Mouse (Mus musculus) embryonic facial prominence, embryonic 14.5 days (tissue): ENCODE data around the gene Pard3. TPM values are rescaled to one million over a fixed set of nuclear protein-coding genes. Genes with fewer than 3 reads are reported as not detected.

Experiments used
- ATAC-seq: fragments of 200-750 bp; cut with Nextera tagmentation; 2 replicates; pipeline ENCODE4 v1.8.0; 2017; ENCODE audit warnings: low read depth, moderate number of reproducible peaks, moderate TSS enrichment
- DNase-seq: peaks from one replicate; pipeline ENCODE4 v3.0.0-alpha.2; 2015; ENCODE audit warnings: low spot score
- H3K27ac ChIP-seq: fragments of 300-500 bp; sonication (generic); replicated peaks from 2 replicates; pipeline ENCODE4 v1.5.1; 2014; ENCODE audit warnings: low read depth, mild to moderate bottlenecking, low read length, moderate library complexity
- H3K27me3 ChIP-seq: fragments of 300-500 bp; sonication (generic); replicated peaks from 2 replicates; pipeline ENCODE4 v1.6.1; 2014; ENCODE audit warnings: low read length; ENCODE audit not compliant: control insufficient read depth, insufficient read depth
- H3K36me3 ChIP-seq: fragments of 300-500 bp; sonication (generic); 2 replicates; pipeline ENCODE4 v1.6.1; 2014; ENCODE audit warnings: low read length, mixed read lengths; ENCODE audit not compliant: control insufficient read depth, insufficient read depth
- H3K4me1 ChIP-seq: fragments of 300-500 bp; sonication (generic); 2 replicates; pipeline ENCODE4 v1.6.1; 2014; ENCODE audit warnings: antibody characterized with exemption, low read length; ENCODE audit not compliant: control insufficient read depth, insufficient read depth
- H3K4me2 ChIP-seq: fragments of 300-500 bp; sonication (generic); 2 replicates; pipeline ENCODE4 v1.6.1; 2014; ENCODE audit warnings: low read depth, mild to moderate bottlenecking, low read length, moderate library complexity, mixed read lengths
- H3K4me3 ChIP-seq: fragments of 300-500 bp; sonication (generic); 2 replicates; pipeline ENCODE4 v1.5.1; 2014; ENCODE audit warnings: low read depth, mild to moderate bottlenecking, low read length
- H3K9ac ChIP-seq: fragments of 300-500 bp; sonication (generic); 2 replicates; pipeline ENCODE4 v1.6.1; 2014; ENCODE audit warnings: low read depth, mild to moderate bottlenecking, low read length, moderate library complexity, mixed read lengths
- H3K9me3 ChIP-seq: fragments of 300-500 bp; sonication (generic); 2 replicates; pipeline ENCODE4 v1.6.1; 2016; ENCODE audit warnings: low read length; ENCODE audit not compliant: control insufficient read depth
- WGBS: fragments of 180-500 bp; shearing (Covaris S2); extraction: QIAGEN DNeasy Blood & Tissue Kit; methylation state at CpG from one replicate; pipeline ENCODE4 v1.1.7; 2014; 5-methylcytosine and 5-hydroxymethylcytosine counted together
- polyA plus RNA-seq: library from polyadenylated mRNA; unstranded; fragments of >200 nt; fragmentation: Nextera tagmentation; extraction: Ambion mirVana; gene quantifications from 2 replicates; pipeline ENCODE4 v1.2.1, GENCODE M21; 2014

Gene Pard3
- polyA plus RNA-seq, 1 experiment from 2014 or later: 35.4 TPM

- Histone ChIP-seq H3K4me1 (no peaks in the 10 kb centered on the region), H3K9ac (no peak overlapping the region), H3K36me3 (peaks cover 10% of the 10 kb centered on the region; the same call in 1 of the 2 replicates), H3K9me3 (no peaks in the 10 kb centered on the region), H3K27ac (no peak overlapping the region), H3K27me3 (no peaks in the 10 kb centered on the region), H3K4me2 (no peak overlapping the region), H3K4me3 (no peak overlapping the region)
- WGBS: 89% methylated on average over 6 of the region's 6 CpGs
- DNase-seq: no peak
- no peak for ATAC-seq
Observed at GRCm38 (mm10) chr8:127452364-127452763, 388.7 kb downstream of the Pard3 start.

DNA sequence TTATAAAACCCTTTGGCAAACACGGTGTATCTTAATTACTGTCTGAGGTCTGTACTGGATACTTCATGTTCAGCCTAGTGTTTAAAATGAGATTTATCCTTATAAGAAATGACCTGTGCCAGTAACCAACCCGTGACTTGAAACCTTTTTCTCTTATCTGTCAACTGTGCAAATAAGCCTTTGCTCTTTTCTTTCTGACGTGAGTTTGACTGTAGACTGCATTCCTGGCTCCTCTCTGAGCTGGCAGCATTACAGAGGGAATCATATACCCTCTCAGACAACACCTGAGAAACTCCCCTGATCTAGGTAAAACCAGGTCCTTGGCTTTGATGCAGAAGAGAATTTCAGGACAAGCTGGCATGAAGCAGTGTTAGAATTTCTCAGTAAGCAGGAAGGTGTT lies 394.2 kb downstream of the Pard3 start:
- H3K4me3 ChIP-seq: no peak overlapping the region
- no peak overlapping the region for H3K9ac ChIP-seq
- no peaks in the 10 kb centered on the region for H3K9me3 ChIP-seq
- no peak overlapping the region for H3K27ac ChIP-seq
- H3K4me1 ChIP-seq: no peaks in the 10 kb centered on the region
- ATAC-seq (no peak), DNase-seq (no peak)
- no peak overlapping the region for H3K4me2 ChIP-seq
- H3K36me3 ChIP-seq: 0 out of 2 replicates have a peak, but pooled peaks cover 12% of the 10 kb centered on the region
- no peaks in the 10 kb centered on the region for H3K27me3 ChIP-seq
- 66% methylated on average over 3 of the region's 3 CpGs for WGBS

DNA sequence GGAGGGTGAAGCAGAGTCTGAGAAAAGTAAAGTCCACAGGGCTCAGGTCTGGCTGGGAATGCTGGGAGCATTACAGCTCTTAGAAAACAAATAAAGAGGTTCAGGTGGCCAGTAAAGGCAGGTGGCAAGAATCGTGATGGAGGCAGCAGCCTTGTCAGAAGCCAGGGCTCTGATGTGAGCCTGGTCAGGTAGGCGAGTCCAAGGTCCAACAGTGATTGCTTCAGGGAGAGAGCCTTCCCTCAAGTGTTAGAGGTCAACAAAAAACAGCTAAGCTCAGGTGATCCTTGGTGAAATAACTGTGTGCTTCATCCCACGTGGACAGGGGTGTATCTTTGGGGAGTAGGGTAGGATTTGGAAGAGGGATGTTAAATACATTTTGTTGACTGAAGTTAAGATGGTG lies 397.5 kb downstream of the Pard3 start:
- H3K9me3 ChIP-seq: no peaks in the 10 kb centered on the region
- no peak overlapping the region for H3K27ac ChIP-seq
- H3K4me3 ChIP-seq: no peak overlapping the region
- DNase-seq: no peak
- no peaks in the 10 kb centered on the region for H3K4me1 ChIP-seq
- 90% methylated on average over 3 of the region's 3 CpGs for WGBS
- H3K9ac ChIP-seq: no peak overlapping the region
- no peaks in the 10 kb centered on the region for H3K27me3 ChIP-seq
- peaks cover 23% of the 10 kb centered on the region; the same call in 1 of the 2 replicates for H3K36me3 ChIP-seq
- no peak overlapping the region for H3K4me2 ChIP-seq
- ATAC-seq: no peak

DNA sequence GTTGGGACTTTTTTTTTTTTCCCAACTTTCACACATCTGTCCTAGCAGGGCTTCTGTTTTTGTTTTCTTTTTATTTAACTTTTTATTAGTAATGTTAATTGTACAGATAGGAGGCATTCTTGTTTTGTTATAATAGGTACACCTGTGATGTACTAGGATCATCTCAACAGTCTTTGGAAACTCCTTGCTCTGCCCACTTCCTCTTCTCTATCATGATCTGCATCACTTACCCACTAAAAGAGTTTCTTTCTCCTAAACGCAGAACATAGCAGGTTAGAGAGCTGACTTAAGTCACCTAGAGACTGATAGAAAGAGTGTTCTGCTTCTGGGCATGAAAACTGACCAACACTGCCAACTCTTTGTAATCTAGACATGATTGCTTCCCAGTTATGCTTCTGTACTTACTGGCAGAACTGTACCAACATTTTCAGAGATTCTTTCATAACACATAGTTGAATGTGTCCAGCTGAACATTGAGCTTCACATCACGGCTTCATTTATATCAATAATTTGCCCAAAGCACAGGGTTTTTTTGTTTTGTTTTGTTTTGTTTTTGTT lies 398.8 kb downstream of the Pard3 start:
- H3K27ac ChIP-seq: no peak overlapping the region
- peaks cover 23% of the 10 kb centered on the region; the same call in 1 of the 2 replicates for H3K36me3 ChIP-seq
- no peak overlapping the region for H3K4me3 ChIP-seq
- H3K4me1 ChIP-seq: no peaks in the 10 kb centered on the region
- H3K4me2 ChIP-seq: no peak overlapping the region
- no peaks in the 10 kb centered on the region for H3K9me3 ChIP-seq
- ATAC-seq (no peak), DNase-seq (no peak)
- 90% methylated on average over 2 of the region's 2 CpGs for WGBS
- no peaks in the 10 kb centered on the region for H3K27me3 ChIP-seq
- no peak overlapping the region for H3K9ac ChIP-seq

DNA sequence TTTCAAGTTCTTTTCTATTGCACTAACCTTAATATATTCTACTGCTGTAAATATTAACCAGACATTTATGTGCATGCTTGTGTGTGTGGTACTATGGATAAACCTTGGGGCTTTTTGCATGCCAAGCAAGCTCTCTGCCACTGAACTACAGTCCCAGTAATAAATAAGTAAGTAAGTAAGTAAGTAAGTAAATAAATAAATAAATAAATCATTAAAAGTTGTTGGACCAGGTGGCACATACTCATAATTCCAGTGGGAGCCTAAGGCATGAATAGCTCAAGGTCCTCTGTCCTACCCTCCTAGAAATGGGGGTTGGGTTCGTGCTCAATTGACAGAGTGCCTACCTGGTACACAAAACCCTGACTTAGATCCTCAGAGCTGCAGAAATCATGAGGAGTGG lies 400.6 kb downstream of the Pard3 start:
- H3K4me3 ChIP-seq: no peak overlapping the region

DNA sequence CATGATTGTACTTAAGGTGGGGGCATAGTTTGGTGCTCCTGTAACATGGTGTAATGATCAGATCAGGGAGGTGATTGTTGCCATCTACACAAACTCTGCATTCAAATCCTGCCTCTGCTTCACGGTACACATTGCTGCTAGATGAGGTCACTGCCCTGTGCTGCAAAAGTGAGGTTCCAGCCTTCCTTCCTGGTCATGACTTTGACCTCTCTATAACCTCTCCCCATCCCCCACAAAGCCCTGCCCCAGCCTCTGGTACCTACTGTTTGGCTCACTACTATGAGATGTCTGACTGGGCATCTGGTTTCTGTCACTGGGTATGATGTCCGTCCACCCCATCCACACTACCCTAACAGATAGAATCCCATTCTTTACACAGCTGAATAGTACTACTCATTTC lies 408.5 kb downstream of the Pard3 start:
- Histone ChIP-seq H3K4me3 (no peak overlapping the region), H3K27me3 (no peaks in the 10 kb centered on the region), H3K27ac (no peak overlapping the region), H3K4me2 (no peak overlapping the region), H3K4me1 (no peaks in the 10 kb centered on the region), H3K36me3 (peaks cover 17% of the 10 kb centered on the region; the same call in 1 of the 2 replicates), H3K9me3 (no peaks in the 10 kb centered on the region), H3K9ac (no peak overlapping the region)
- 52% methylated on average over 2 of the region's 2 CpGs for WGBS
- ATAC-seq (no peak; the same call in 1 of the 2 replicates), DNase-seq (no peak)

More for the DNA sequence above, 400.6 kb downstream of the Pard3 start:
- no peaks in the 10 kb centered on the region for H3K4me1 ChIP-seq
- H3K36me3 ChIP-seq: peaks cover 23% of the 10 kb centered on the region; the same call in 1 of the 2 replicates
- H3K9ac ChIP-seq: no peak overlapping the region
- no peak overlapping the region for H3K4me2 ChIP-seq
- DNase-seq: no peak
- 90% methylated on average over 1 of the region's 1 CpGs for WGBS
- no peaks in the 10 kb centered on the region for H3K27me3 ChIP-seq
- H3K27ac ChIP-seq: no peak overlapping the region
- no peak for ATAC-seq
- no peaks in the 10 kb centered on the region for H3K9me3 ChIP-seq

- no peaks in the 10 kb centered on the region for H3K4me1 ChIP-seq
- no peaks in the 10 kb centered on the region for H3K27me3 ChIP-seq
- no peak overlapping the region for H3K4me3 ChIP-seq
- H3K27ac ChIP-seq: no peak overlapping the region
- ATAC-seq: no peak
- WGBS: 86% methylated on average over 2 of the region's 2 CpGs
- peaks cover 9% of the 10 kb centered on the region; the same call in 1 of the 2 replicates for H3K36me3 ChIP-seq
- no peak overlapping the region for H3K9ac ChIP-seq
- H3K9me3 ChIP-seq: no peaks in the 10 kb centered on the region
- no peak overlapping the region for H3K4me2 ChIP-seq
- DNase-seq: no peak
Observed at GRCm38 (mm10) chr8:127480003-127480402, 416.3 kb downstream of the Pard3 start.

GRCm38 (mm10) chr8:127485618-127486017 lies 421.9 kb downstream of the Pard3 start:
- Histone ChIP-seq H3K4me3 (no peak overlapping the region), H3K27ac (no peak overlapping the region), H3K36me3 (no peaks in the 10 kb centered on the region), H3K9me3 (no peaks in the 10 kb centered on the region), H3K4me2 (no peak overlapping the region), H3K9ac (no peak overlapping the region), H3K27me3 (no peaks in the 10 kb centered on the region), H3K4me1 (no peaks in the 10 kb centered on the region)
- peak; percentile 30 for DNase-seq
- WGBS: 67% methylated on average over 5 of the region's 5 CpGs
- ATAC-seq: no peak

DNA sequence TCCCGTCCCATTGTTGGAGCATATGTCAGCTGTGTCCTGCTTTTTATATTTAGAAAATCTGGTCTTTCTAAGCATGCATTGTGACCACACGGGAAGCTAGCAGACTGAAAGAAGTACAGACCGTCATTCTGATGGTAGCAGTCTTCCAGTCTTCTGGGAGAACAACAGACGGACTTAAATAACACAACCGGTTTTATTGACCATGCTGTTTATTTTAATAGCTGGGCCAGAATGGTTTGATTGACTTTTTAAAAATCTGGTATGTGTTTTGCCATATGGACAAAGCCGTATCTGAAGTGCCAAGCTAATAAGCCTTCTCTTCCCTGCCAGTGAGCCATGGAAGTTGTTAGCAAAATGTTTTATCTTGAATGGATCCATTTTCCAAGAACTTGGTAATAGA lies 428.3 kb downstream of the Pard3 start:
- no peaks in the 10 kb centered on the region for H3K36me3 ChIP-seq
- no peaks in the 10 kb centered on the region for H3K9me3 ChIP-seq
- ATAC-seq (no peak), DNase-seq (no peak)
- no peak overlapping the region for H3K9ac ChIP-seq
- no peak overlapping the region for H3K27ac ChIP-seq
- no peaks in the 10 kb centered on the region for H3K27me3 ChIP-seq
- no peak overlapping the region for H3K4me3 ChIP-seq
- WGBS: 63% methylated on average over 6 of the region's 6 CpGs
- H3K4me2 ChIP-seq: no peak overlapping the region
- no peaks in the 10 kb centered on the region for H3K4me1 ChIP-seq
